Mouse (Mus musculus) kidney, adult 2 months (tissue): ENCODE results near the gene Bcl9.

Experiments
- CTCF ChIP-seq: fragments of 200-500 bp; conservative IDR thresholded peaks from 2 replicates; pipeline ENCODE4 v1.5.1; 2011; ENCODE audit warnings: low read depth, mild to moderate bottlenecking, control low read depth, low read length, moderate library complexity, mixed read lengths; ENCODE audit not compliant: insufficient read depth, insufficient read length
- POLR2A ChIP-seq: fragments of 200-500 bp; IDR thresholded peaks from one replicate; pipeline ENCODE4 v1.6.1; 2011; ENCODE audit warnings: low read depth, low read length, control low read depth

DNA sequence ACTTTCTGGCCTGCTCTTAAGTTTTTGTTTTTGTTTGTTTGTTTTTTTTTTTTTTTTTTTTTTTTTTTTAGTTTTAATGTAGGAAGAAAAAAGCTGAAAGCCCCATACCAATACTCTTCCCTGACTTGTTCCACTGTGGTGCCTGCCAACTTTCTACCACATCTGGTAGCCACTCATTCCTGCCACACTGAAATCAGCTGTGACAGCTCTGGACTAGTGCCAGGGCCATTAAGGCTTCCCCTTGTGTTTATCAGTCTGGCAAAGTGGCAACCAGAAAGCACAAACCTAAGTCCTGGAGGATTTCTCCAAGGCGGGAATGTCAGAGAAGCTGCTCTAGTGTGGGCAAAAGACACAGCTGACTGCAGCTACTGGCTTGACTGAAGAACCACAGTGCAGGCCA, 83.3 kb downstream of the Bcl9 start:
- no peak for TF ChIP-seq CTCF
- no peak for TF ChIP-seq POLR2A
